Mouse (Mus musculus): ENCODE results near the gene Gnptg. TPM values are rescaled to one million over a fixed set of nuclear protein-coding genes. Genes with fewer than 3 reads are reported as not detected.

Gene Gnptg
- total RNA-seq, 2 experiments from 2014 or later = 13.1 to 14.3 TPM

DNA sequence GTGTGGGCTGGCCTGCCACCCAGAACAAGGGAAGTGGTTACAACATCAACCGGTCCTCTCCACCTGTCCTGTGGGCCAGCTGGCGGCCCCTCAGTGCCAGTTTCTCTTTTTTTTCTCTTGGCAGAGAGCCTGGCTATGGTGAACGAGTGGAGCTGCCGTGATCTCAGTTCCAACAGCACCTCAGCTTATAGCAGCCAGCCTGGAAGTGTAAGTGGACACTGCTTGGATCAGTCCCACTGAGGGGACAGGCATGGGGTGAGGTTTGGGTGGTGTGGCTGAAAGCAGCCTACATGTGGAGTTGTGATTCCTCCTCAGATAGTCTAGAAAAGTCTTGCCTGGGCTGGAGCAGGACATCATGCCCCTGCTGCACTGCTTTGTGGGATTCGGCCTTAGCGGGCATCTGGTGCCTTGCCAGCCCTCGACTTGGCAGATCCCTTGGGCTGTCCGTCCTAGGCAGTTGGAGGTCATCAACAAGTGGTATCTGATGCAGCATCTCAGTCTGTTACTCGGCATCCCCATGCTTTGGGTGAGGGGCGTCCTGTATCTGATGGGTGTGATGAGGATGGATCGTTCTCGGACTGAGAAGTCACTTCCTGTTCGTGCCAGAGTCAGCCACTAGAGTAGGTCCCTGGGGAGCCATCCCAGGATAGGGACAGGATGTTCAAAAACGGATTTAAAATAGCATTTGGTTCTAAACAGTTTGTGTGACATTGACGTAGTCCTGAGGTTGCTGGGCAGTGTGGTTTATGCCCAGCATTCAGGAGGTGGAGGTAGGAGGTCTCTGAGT is 29.1 kb downstream of the Gnptg start:
- DNase-seq = peak; percentile 29 to 31
- intact Hi-C loops (cut with DNase I) = no loop called here

- DNase-seq = no peak
- intact Hi-C loops (cut with DNase I) = no loop called here
Observed at GRCm38 (mm10) chr17:25210006-25210405, 29.9 kb downstream of the Gnptg start.

- DNase-seq = no peak
- intact Hi-C loops (cut with DNase I) = no loop called here
Observed at GRCm38 (mm10) chr17:25202401-25202800, 37.5 kb downstream of the Gnptg start.

DNA sequence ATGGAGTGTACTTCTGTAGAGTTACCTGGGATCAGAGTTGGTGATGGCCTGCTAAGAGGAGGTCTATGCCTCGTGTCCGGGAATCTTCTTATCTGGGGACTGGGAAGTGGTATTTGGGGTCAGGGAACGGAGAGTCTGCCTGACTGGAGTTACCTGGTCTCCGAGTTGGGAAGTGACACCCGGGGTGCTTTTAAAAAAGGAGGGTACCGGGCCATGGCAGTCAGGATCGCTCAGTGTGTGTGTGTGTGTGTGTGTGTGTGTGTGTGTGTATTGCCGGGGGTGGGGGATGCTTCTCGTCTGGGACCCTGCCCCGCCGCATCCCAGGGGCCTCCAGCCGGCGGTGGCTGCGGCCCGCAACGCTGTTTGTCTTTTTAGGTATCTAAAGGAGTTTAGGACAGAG is 50.8 kb downstream of the Gnptg start:
- intact Hi-C loops (cut with DNase I) = loop anchor here (5.0 kb wide), 1 partner anchor 83 kb away; the partner anchor contains the start of gene Ube2i

DNA sequence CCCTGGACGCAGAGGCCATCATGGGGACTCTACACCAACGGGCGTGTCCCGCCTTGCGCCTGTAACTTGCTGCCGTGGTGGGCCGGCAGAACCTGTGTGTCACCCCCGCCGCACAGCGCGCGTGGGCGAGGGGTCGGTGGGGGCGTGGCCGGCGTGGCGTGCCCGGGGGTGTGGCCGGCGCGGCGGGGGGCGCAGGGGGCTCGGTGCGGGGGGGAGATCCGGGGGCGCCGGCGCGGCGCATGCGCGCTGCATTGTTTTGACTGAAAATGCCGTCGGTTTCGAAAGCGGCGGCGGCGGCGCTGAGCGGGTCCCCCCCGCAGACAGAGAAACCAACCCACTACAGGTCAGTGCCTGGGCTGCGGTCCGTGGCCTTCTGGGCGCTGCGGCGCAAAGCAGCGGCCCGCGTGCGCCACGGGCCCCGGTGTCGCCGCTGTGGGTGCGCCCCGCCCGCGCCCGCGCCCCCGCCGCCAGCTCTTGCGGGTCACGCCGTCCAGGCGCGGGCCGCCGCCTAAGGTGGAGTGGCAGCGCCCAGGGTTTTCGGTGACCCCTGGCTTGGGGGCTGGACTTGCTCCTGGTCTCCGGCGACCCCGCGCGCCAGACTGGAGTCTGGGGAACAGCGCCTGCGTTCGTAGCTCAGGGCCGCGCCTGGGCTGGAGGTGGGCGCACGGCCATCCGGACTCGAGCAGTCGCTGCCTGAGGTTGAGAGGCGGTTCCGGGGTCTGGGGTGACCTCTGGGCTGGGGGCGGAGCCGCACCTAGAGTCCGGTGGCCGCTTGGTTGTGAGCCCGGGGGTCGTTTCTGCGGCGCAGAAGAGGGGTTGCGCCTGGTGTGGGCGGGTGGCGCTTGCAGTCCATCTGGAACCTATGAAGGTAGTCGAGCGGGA is 51.5 kb downstream of the Gnptg start, which contains the start of gene Unkl:
Gene Unkl (plus strand): TSS at position 248 of the 882 bp plus-strand sequence.
- DNase-seq = peak; percentile 81 to 87
- intact Hi-C loops (cut with DNase I) = loop anchor here (5.0 kb wide), 1 partner anchor 84 kb away; the partner anchor contains the start of gene Ube2i

More for the DNA sequence above, 50.8 kb downstream of the Gnptg start:
- DNase-seq = no peak

- no peak for DNase-seq
- intact Hi-C loops (cut with DNase I) = loop anchor here (5.0 kb wide), 1 partner anchor 85 kb away; the partner anchor contains the start of gene Ube2i
Observed at GRCm38 (mm10) chr17:25187784-25188149, 52.2 kb downstream of the Gnptg start.

DNA sequence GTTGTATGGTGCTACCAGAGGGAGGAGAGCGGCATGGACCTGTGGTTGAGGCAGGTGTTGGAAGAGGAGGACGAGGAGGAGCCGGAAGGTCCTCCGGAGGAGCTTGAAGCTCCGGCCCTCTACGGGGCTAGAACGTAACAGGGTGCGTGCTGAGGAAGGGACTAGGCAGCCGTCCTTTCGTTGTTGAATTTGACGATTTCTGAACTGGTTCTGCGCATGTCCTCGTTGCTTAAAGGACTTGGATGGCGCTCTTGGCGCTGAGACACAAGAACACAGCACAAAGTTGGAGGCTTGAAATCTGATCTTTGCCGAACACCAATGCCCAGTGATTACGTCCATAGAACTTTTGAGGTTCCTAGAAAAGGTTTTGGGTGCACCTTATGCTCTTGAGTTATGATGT is 55.0 kb downstream of the Gnptg start:
- intact Hi-C loops (cut with DNase I) = loop anchor here (5.0 kb wide), 3 partner anchors 68 to 168 kb away; partner anchors contain the start of genes Cramp1l, Ift140, Telo2 and Ube2i
- no peak for DNase-seq

- intact Hi-C loops (cut with DNase I) = loop anchor here (5.0 kb wide), 2 partner anchors 67 to 167 kb away; partner anchors contain the start of genes Cramp1l, Ift140 and Telo2
- peak; percentile 96 to 98 for DNase-seq
Observed at GRCm38 (mm10) chr17:25184129-25184691, 55.7 kb downstream of the Gnptg start, which contains the start of gene BC003965. BC003965 (plus strand) TSS chr17:25184554.

Small RNA genes lying within 50 kb of the gene (microRNA-seq; reads per million reads assigned to microRNA genes)
- 0.54 to 65.7 reads per million in 2 experiments for gene Mir3547

Other genes starting within 250 kb of the Gnptg start
- 10 to 100 TPM; 14.5 to 14.6 TPM for gene Cramp1l, start 224.3 kb downstream of the Gnptg start, total RNA-seq (2021)
- gene Ift140, start 224.0 kb downstream of the Gnptg start, total RNA-seq (2021) = 1 to 10 TPM; 6.3 to 7.3 TPM
- 10 to 100 TPM; 35.5 to 39.1 TPM for gene Tmem204, start 156.5 kb downstream of the Gnptg start, total RNA-seq (2021)
- gene Telo2, start 124.2 kb downstream of the Gnptg start, total RNA-seq (2021) = 10 to 100 TPM; 11.2 to 13.3 TPM
- gene Ptx4, start 119.4 kb downstream of the Gnptg start, total RNA-seq (2021) = 1 to 10 TPM; 4.6 to 7.2 TPM
- gene Clcn7, start 106.7 kb downstream of the Gnptg start, total RNA-seq (2021) = 10 to 100 TPM; 27.5 to 28.9 TPM
- gene Ccdc154, start 77.7 kb downstream of the Gnptg start, total RNA-seq (2021) = not detected
- gene Gm38655, start 64.7 kb downstream of the Gnptg start, total RNA-seq (2021) = not detected
- 10 to 100 TPM; 19.2 to 22.0 TPM for gene BC003965, start 55.6 kb downstream of the Gnptg start, total RNA-seq (2021)
- gene Unkl, start 51.7 kb downstream of the Gnptg start, total RNA-seq (2021) = 10 to 100 TPM; 10.8 to 10.9 TPM
- 10 to 100 TPM in 1 of 2 experiments, 1 to 10 TPM in 1; 9.3 to 10.2 TPM for gene Tsr3, start within 50 bp of the Gnptg start, total RNA-seq (2021)
- under 1 TPM; 0.17 to 0.63 TPM for gene Baiap3, start 16.2 kb upstream of the Gnptg start, total RNA-seq (2021)
- gene Ube2i, start 34.5 kb upstream of the Gnptg start, total RNA-seq (2021) = 100 to 1,000 TPM; 119 to 121 TPM
- under 1 TPM; 0.53 to 0.54 TPM for gene Prss34, start 58.3 kb upstream of the Gnptg start, total RNA-seq (2021)
- gene Prss28, start 68.5 kb upstream of the Gnptg start, total RNA-seq (2021) = not detected
- not detected for gene Prss29, start 78.5 kb upstream of the Gnptg start, total RNA-seq (2021)
- 1 to 10 TPM; 2.3 to 2.6 TPM for gene Tpsab1, start 105.4 kb upstream of the Gnptg start, total RNA-seq (2021)
- 1 to 10 TPM; 5.2 to 5.7 TPM for gene Tpsb2, start 126.2 kb upstream of the Gnptg start, total RNA-seq (2021)
- gene Tpsg1, start 129.1 kb upstream of the Gnptg start, total RNA-seq (2021) = not detected
- gene Cacna1h, start 193.7 kb upstream of the Gnptg start, total RNA-seq (2021) = 1 to 10 TPM; 4.9 to 8.1 TPM
- gene Tekt4, start 214.5 kb upstream of the Gnptg start, total RNA-seq (2021) = under 1 TPM in 1 of 2 experiments, not detected in 1; 0.50 TPM